Mouse (Mus musculus): ENCODE results near the gene Numa1.

DNA sequence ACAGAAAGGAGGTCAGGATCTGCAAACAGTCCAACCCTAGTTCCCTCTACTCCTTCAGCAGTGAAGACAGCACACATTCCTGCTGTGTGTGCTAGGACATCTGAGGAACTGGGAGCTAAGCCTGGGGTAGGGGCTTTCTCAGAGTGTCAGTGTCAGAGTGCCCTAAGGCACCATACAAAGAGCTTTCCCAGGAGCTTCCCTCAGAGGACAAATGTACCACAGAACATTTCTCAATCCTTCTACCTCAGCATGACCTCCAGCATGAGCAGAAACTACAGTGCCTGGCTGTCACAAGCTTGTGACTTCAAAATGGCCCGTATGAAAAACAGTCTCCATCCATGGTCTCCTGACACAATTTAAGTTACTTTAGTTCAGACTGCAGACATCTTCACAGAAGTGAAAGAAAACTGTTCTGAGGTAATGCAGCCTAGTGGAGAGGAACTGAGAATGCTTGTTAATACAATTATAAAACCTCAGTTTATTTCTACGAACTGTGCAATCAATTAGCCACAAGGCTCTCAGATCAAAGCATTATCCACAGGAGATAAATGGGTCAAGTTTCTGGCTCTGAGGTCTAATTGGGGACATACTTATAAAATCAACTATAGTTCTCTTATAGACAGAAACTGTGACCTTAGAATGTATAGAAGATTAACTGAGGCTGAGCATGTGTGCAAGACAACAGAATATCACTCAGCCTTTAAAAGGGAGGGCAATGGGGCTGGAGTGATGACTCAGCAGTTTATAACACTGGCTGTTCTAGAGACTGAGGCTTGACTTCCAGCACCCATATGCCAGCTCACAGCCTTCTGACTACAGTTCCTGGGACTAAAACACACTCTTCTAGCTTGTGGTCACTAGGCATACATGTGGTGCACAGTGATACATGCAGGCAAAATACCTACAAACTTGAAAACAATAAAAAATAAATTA, 91.5 kb downstream of the Numa1 start:
- TF ChIP-seq ZNF384 (IDR thresholded peaks at IDR 0.05; ENCODE audit: low read depth, low read length) = no peak
- no peak for TF ChIP-seq ZC3H11A (IDR thresholded peaks at IDR 0.05; ENCODE audit: borderline replicate concordance, low read depth, low read length)
- TF ChIP-seq CHD2 (IDR thresholded peaks at IDR 0.05; ENCODE audit: low read depth, low read length) = no peak
